Mouse (Mus musculus) hindbrain, embryonic 13.5 days (tissue): ENCODE data around the gene Wwc2. TPM values are rescaled to one million over a fixed set of nuclear protein-coding genes. Genes with fewer than 3 reads are reported as not detected.
A peak's percentile ranks its signal among the peaks of the same experiment; 100 is the strongest.

ENCODE experiments used
- ATAC-seq: fragments of 200-750 bp; cut with Nextera tagmentation; 2 replicates; pipeline ENCODE4 v1.8.0; 2017; ENCODE audit warnings: moderate TSS enrichment; ENCODE audit not compliant: low FRiP score
- H3K27ac ChIP-seq: fragments of 300-500 bp; sonication (generic); 2 replicates; pipeline ENCODE4 v1.5.1; 2015; ENCODE audit warnings: inconsistent platforms, mild to moderate bottlenecking, moderate library complexity
- H3K27me3 ChIP-seq: fragments of 300-500 bp; sonication (generic); 2 replicates; pipeline ENCODE4 v1.6.1; 2015; ENCODE audit warnings: mild to moderate bottlenecking, inconsistent platforms
- H3K36me3 ChIP-seq: fragments of 300-500 bp; sonication (generic); 2 replicates; pipeline ENCODE4 v1.6.1; 2015; ENCODE audit warnings: mild to moderate bottlenecking, inconsistent platforms
- H3K4me1 ChIP-seq: fragments of 300-500 bp; sonication (generic); replicated peaks from 2 replicates; pipeline ENCODE4 v1.6.1; 2015; ENCODE audit warnings: inconsistent platforms
- H3K4me2 ChIP-seq: fragments of 300-500 bp; sonication (generic); 2 replicates; pipeline ENCODE4 v1.6.1; 2015; ENCODE audit warnings: inconsistent platforms, mild to moderate bottlenecking, moderate library complexity
- H3K4me3 ChIP-seq: fragments of 300-500 bp; sonication (generic); 2 replicates; pipeline ENCODE4 v1.5.1; 2015; ENCODE audit warnings: mild to moderate bottlenecking, inconsistent platforms
- H3K9ac ChIP-seq: fragments of 300-500 bp; sonication (generic); 2 replicates; pipeline ENCODE4 v1.6.1; 2015; ENCODE audit warnings: mild to moderate bottlenecking, inconsistent platforms
- H3K9me3 ChIP-seq: fragments of 300-500 bp; sonication (generic); 2 replicates; pipeline ENCODE4 v1.6.1; 2016; ENCODE audit warnings: inconsistent platforms
- WGBS: fragments of 180-500 bp; shearing (Covaris S2); methylation state at CpG from one replicate; pipeline ENCODE4 v1.1.7; 2015; 5-methylcytosine and 5-hydroxymethylcytosine counted together
- polyA plus RNA-seq: library from polyadenylated mRNA; unstranded; fragments of >200 nt; fragmentation: Nextera tagmentation; extraction: Ambion mirVana; gene quantifications from 2 replicates; pipeline ENCODE4 v1.2.1, GENCODE M21; 2015

The Wwc2 gene
- polyA plus RNA-seq, 1 experiment from 2014 or later: 6.0 TPM

- H3K9me3 ChIP-seq: no peaks in the 10 kb centered on the region
- H3K4me1 ChIP-seq: no peaks in the 10 kb centered on the region
- no peak overlapping the region for H3K4me3 ChIP-seq
- ATAC-seq: no peak
- H3K9ac ChIP-seq: no peak overlapping the region
- 88% methylated on average over 5 of the region's 5 CpGs for WGBS
- no peak overlapping the region for H3K4me2 ChIP-seq
- H3K27ac ChIP-seq: no peak overlapping the region
- H3K36me3 ChIP-seq: peaks cover 36% of the 10 kb centered on the region
- no peaks in the 10 kb centered on the region for H3K27me3 ChIP-seq
These were observed 137.4 kb downstream of the Wwc2 start for GRCm38 (mm10) chr8:47853356-47853755.

GRCm38 (mm10) chr8:47852737-47853136 lies 138.0 kb downstream of the Wwc2 start:
- WGBS: 88% methylated on average over 5 of the region's 5 CpGs
- H3K9ac ChIP-seq: no peak overlapping the region
- H3K36me3 ChIP-seq: peaks cover 39% of the 10 kb centered on the region
- H3K4me3 ChIP-seq: no peak overlapping the region
- no peaks in the 10 kb centered on the region for H3K4me1 ChIP-seq
- no peak overlapping the region for H3K4me2 ChIP-seq
- no peak overlapping the region for H3K27ac ChIP-seq
- H3K27me3 ChIP-seq: no peaks in the 10 kb centered on the region
- ATAC-seq: no peak
- H3K9me3 ChIP-seq: no peaks in the 10 kb centered on the region

GRCm38 (mm10) chr8:47851824-47852502 lies 138.8 kb downstream of the Wwc2 start:
- H3K9ac ChIP-seq: no peak overlapping the region
- H3K36me3 ChIP-seq: peaks cover 45% of the 10 kb centered on the region
- no peak overlapping the region for H3K4me3 ChIP-seq
- H3K4me1 ChIP-seq: no peaks in the 10 kb centered on the region
- no peak overlapping the region for H3K27ac ChIP-seq
- no peaks in the 10 kb centered on the region for H3K27me3 ChIP-seq
- ATAC-seq: no peak
- 79% methylated on average over 12 of the region's 12 CpGs for WGBS
- no peak overlapping the region for H3K4me2 ChIP-seq
- no peaks in the 10 kb centered on the region for H3K9me3 ChIP-seq

GRCm38 (mm10) chr8:47849842-47850241 lies 140.9 kb downstream of the Wwc2 start:
- ATAC-seq: no peak
- peaks cover 42% of the 10 kb centered on the region for H3K36me3 ChIP-seq
- no peaks in the 10 kb centered on the region for H3K4me1 ChIP-seq
- no peak overlapping the region for H3K4me3 ChIP-seq
- no peak overlapping the region for H3K9ac ChIP-seq
- no peaks in the 10 kb centered on the region for H3K27me3 ChIP-seq
- no peak overlapping the region for H3K4me2 ChIP-seq
- H3K9me3 ChIP-seq: no peaks in the 10 kb centered on the region
- no peak overlapping the region for H3K27ac ChIP-seq
- WGBS: 84% methylated on average over 8 of the region's 8 CpGs

GRCm38 (mm10) chr8:47847931-47848330 lies 142.8 kb downstream of the Wwc2 start:
- no peak overlapping the region for H3K4me3 ChIP-seq
- peaks cover 47% of the 10 kb centered on the region for H3K36me3 ChIP-seq
- no peak for ATAC-seq
- no peaks in the 10 kb centered on the region for H3K9me3 ChIP-seq
- H3K27me3 ChIP-seq: no peaks in the 10 kb centered on the region
- H3K27ac ChIP-seq: no peak overlapping the region
- no peaks in the 10 kb centered on the region for H3K4me1 ChIP-seq
- H3K9ac ChIP-seq: no peak overlapping the region
- 98% methylated on average over 6 of the region's 6 CpGs for WGBS
- H3K4me2 ChIP-seq: no peak overlapping the region

- WGBS: 94% methylated on average over 14 of the region's 14 CpGs
These were observed 143.6 kb downstream of the Wwc2 start for GRCm38 (mm10) chr8:47847161-47847560.

GRCm38 (mm10) chr8:47845956-47846355 lies 144.8 kb downstream of the Wwc2 start:
- H3K4me3 ChIP-seq: no peak overlapping the region
- no peaks in the 10 kb centered on the region for H3K9me3 ChIP-seq
- H3K36me3 ChIP-seq: peaks cover 59% of the 10 kb centered on the region
- no peak overlapping the region for H3K27ac ChIP-seq
- ATAC-seq: no peak
- H3K4me2 ChIP-seq: no peak overlapping the region
- H3K9ac ChIP-seq: no peak overlapping the region
- H3K27me3 ChIP-seq: no peaks in the 10 kb centered on the region
- no peaks in the 10 kb centered on the region for H3K4me1 ChIP-seq
- 70% methylated on average over 13 of the region's 13 CpGs for WGBS

More at GRCm38 (mm10) chr8:47847161-47847560, 143.6 kb downstream of the Wwc2 start:
- Histone ChIP-seq H3K4me2 (no peak overlapping the region), H3K4me1 (no peaks in the 10 kb centered on the region), H3K9ac (no peak overlapping the region), H3K27ac (no peak overlapping the region), H3K9me3 (no peaks in the 10 kb centered on the region), H3K36me3 (peaks cover 52% of the 10 kb centered on the region), H3K27me3 (no peaks in the 10 kb centered on the region), H3K4me3 (no peak overlapping the region)
- no peak for ATAC-seq

- Histone ChIP-seq H3K4me2 (no peak overlapping the region), H3K4me1 (no peaks in the 10 kb centered on the region), H3K27me3 (no peaks in the 10 kb centered on the region), H3K9ac (no peak overlapping the region), H3K27ac (no peak overlapping the region), H3K9me3 (no peaks in the 10 kb centered on the region), H3K36me3 (peaks cover 58% of the 10 kb centered on the region), H3K4me3 (no peak overlapping the region)
- ATAC-seq: no peak
- 95% methylated on average over 10 of the region's 10 CpGs for WGBS
These were observed 147.1 kb downstream of the Wwc2 start for GRCm38 (mm10) chr8:47843651-47844050.

GRCm38 (mm10) chr8:47843063-47843462 lies 147.7 kb downstream of the Wwc2 start:
- Histone ChIP-seq H3K27me3 (no peaks in the 10 kb centered on the region), H3K9ac (no peak overlapping the region), H3K36me3 (peaks cover 52% of the 10 kb centered on the region), H3K27ac (no peak overlapping the region), H3K4me3 (no peak overlapping the region), H3K4me2 (no peak overlapping the region), H3K4me1 (no peaks in the 10 kb centered on the region), H3K9me3 (no peaks in the 10 kb centered on the region)
- ATAC-seq: no peak
- WGBS: 84% methylated on average over 7 of the region's 7 CpGs

GRCm38 (mm10) chr8:47833944-47834343 lies 156.8 kb downstream of the Wwc2 start:
- WGBS: 74% methylated on average over 1 of the region's 1 CpGs
- Histone ChIP-seq H3K27me3 (no peaks in the 10 kb centered on the region), H3K36me3 (peaks cover 13% of the 10 kb centered on the region), H3K4me3 (no peak overlapping the region), H3K4me2 (no peak overlapping the region), H3K9me3 (no peaks in the 10 kb centered on the region), H3K27ac (no peak overlapping the region), H3K4me1 (no peaks in the 10 kb centered on the region), H3K9ac (no peak overlapping the region)
- no peak for ATAC-seq

- peaks cover 17% of the 10 kb centered on the region for H3K36me3 ChIP-seq
- no peak overlapping the region for H3K27ac ChIP-seq
- no peak overlapping the region for H3K9ac ChIP-seq
- no peaks in the 10 kb centered on the region for H3K4me1 ChIP-seq
- 82% methylated on average over 6 of the region's 6 CpGs for WGBS
- no peak overlapping the region for H3K4me3 ChIP-seq
- no peak for ATAC-seq
- H3K27me3 ChIP-seq: no peaks in the 10 kb centered on the region
- no peak overlapping the region for H3K4me2 ChIP-seq
- H3K9me3 ChIP-seq: no peaks in the 10 kb centered on the region
These were observed 158.1 kb downstream of the Wwc2 start for GRCm38 (mm10) chr8:47832616-47833015.

GRCm38 (mm10) chr8:47826911-47827310 lies 163.8 kb downstream of the Wwc2 start:
- H3K4me2 ChIP-seq: no peak overlapping the region
- H3K4me1 ChIP-seq: no peaks in the 10 kb centered on the region; the same call in 1 of the 2 replicates
- no peak overlapping the region for H3K27ac ChIP-seq
- no peak for ATAC-seq
- no peak overlapping the region for H3K4me3 ChIP-seq
- H3K9ac ChIP-seq: no peak overlapping the region
- WGBS: 88% methylated on average over 9 of the region's 9 CpGs
- H3K36me3 ChIP-seq: peaks cover 17% of the 10 kb centered on the region
- no peaks in the 10 kb centered on the region for H3K27me3 ChIP-seq
- H3K9me3 ChIP-seq: no peaks in the 10 kb centered on the region

- 55% methylated on average over 5 of the region's 5 CpGs for WGBS
- H3K27me3 ChIP-seq: no peaks in the 10 kb centered on the region
These were observed 165.1 kb downstream of the Wwc2 start for GRCm38 (mm10) chr8:47825596-47825995.

More at GRCm38 (mm10) chr8:47825596-47825995, 165.1 kb downstream of the Wwc2 start:
- Histone ChIP-seq H3K36me3 (peaks cover 9% of the 10 kb centered on the region; the same call in 1 of the 2 replicates), H3K4me3 (no peak overlapping the region), H3K4me2 (no peak overlapping the region), H3K9ac (peak overlapping the region; percentile 13; the same call in 1 of the 2 replicates), H3K9me3 (no peaks in the 10 kb centered on the region), H3K27ac (no peak overlapping the region), H3K4me1 (no peaks in the 10 kb centered on the region; the same call in 1 of the 2 replicates)
- no peak for ATAC-seq
